Mouse (Mus musculus): Measurements from ENCODE around the gene Ankrd9.

Ankrd9 gene

GRCm38 (mm10) chr12:110961973-110962372 is 16.9 kb downstream of the Ankrd9 start:
- no peak for DNase-seq (ENCODE audit: low read depth, low spot score)

- no peak for DNase-seq (ENCODE audit: low read depth, low spot score)
Observed at GRCm38 (mm10) chr12:110954351-110954991, 24.4 kb downstream of the Ankrd9 start.

GRCm38 (mm10) chr12:110953900-110954299 is 24.9 kb downstream of the Ankrd9 start:
- DNase-seq (ENCODE audit: low read depth, low spot score) = no peak

GRCm38 (mm10) chr12:110953443-110953842 is 25.4 kb downstream of the Ankrd9 start:
- no peak for DNase-seq (ENCODE audit: low read depth, low spot score)

- no peak for DNase-seq (ENCODE audit: low read depth, low spot score)
Observed at GRCm38 (mm10) chr12:110952628-110953385, 26.0 kb downstream of the Ankrd9 start.

- no peak for DNase-seq (ENCODE audit: low read depth, low spot score)
Observed at GRCm38 (mm10) chr12:110951236-110951635, 27.6 kb downstream of the Ankrd9 start.

- no peak for DNase-seq (ENCODE audit: low read depth, low spot score)
Observed at GRCm38 (mm10) chr12:110950151-110950550, 28.7 kb downstream of the Ankrd9 start.

- no peak for DNase-seq (ENCODE audit: low read depth, low spot score)
Observed at GRCm38 (mm10) chr12:110949410-110949809, 29.4 kb downstream of the Ankrd9 start.

- no peak for DNase-seq (ENCODE audit: low read depth, low spot score)
Observed at GRCm38 (mm10) chr12:110948910-110949201, 30.0 kb downstream of the Ankrd9 start.

GRCm38 (mm10) chr12:110948082-110948909 is 30.5 kb downstream of the Ankrd9 start:
- DNase-seq (ENCODE audit: low read depth, low spot score) = no peak

- no peak for DNase-seq (ENCODE audit: low read depth, low spot score)
Observed at GRCm38 (mm10) chr12:110946216-110946615, 32.6 kb downstream of the Ankrd9 start.

GRCm38 (mm10) chr12:110940869-110941268 is 38.0 kb downstream of the Ankrd9 start:
- no peak for DNase-seq (ENCODE audit: low read depth, low spot score)

GRCm38 (mm10) chr12:110939385-110939784 is 39.5 kb downstream of the Ankrd9 start:
- DNase-seq (ENCODE audit: low read depth, low spot score) = no peak

GRCm38 (mm10) chr12:110937496-110937895 is 41.3 kb downstream of the Ankrd9 start:
- no peak for DNase-seq (ENCODE audit: low read depth, low spot score)

- DNase-seq (ENCODE audit: low read depth, low spot score) = peak; percentile 39
Observed at GRCm38 (mm10) chr12:110935983-110936620, 42.7 kb downstream of the Ankrd9 start.

- no peak for DNase-seq (ENCODE audit: low read depth, low spot score)
Observed at GRCm38 (mm10) chr12:110932820-110933219, 46.0 kb downstream of the Ankrd9 start.

Measured in WW6 (cell line).